Mouse (Mus musculus) left cerebral cortex, adult 6 months (tissue): ENCODE measurements around the gene Il17ra. TPM values are rescaled to one million over a fixed set of nuclear protein-coding genes. Genes with fewer than 3 reads are reported as not detected.

Experiments used
- long read RNA-seq, 2 experiments: library from polyadenylated mRNA; unstranded; transcript quantifications; one replicate each; pipeline ENCODE4 v2.0.0; 2019 to 2020
- polyA plus RNA-seq: library from polyadenylated mRNA; unstranded; fragments of <200 nt; fragmentation: Nextera tagmentation; gene quantifications from 2 replicates; pipeline ENCODE4 v1.2.3, GENCODE M21; 2021

Il17ra gene
- 8.0 and 11.2 TPM in 2 replicates for polyA plus RNA-seq
- long read RNA-seq, experiment 1, partial matches to known transcripts, result 2 of 17 reads
- long read RNA-seq, experiment 1, other reads (novel, unspliced or antisense), result 15 of 17 reads
- long read RNA-seq, experiment 2, partial matches to known transcripts, result 0 of 6 reads
- long read RNA-seq, experiment 2, other reads (novel, unspliced or antisense), result 6 of 6 reads

DNA sequence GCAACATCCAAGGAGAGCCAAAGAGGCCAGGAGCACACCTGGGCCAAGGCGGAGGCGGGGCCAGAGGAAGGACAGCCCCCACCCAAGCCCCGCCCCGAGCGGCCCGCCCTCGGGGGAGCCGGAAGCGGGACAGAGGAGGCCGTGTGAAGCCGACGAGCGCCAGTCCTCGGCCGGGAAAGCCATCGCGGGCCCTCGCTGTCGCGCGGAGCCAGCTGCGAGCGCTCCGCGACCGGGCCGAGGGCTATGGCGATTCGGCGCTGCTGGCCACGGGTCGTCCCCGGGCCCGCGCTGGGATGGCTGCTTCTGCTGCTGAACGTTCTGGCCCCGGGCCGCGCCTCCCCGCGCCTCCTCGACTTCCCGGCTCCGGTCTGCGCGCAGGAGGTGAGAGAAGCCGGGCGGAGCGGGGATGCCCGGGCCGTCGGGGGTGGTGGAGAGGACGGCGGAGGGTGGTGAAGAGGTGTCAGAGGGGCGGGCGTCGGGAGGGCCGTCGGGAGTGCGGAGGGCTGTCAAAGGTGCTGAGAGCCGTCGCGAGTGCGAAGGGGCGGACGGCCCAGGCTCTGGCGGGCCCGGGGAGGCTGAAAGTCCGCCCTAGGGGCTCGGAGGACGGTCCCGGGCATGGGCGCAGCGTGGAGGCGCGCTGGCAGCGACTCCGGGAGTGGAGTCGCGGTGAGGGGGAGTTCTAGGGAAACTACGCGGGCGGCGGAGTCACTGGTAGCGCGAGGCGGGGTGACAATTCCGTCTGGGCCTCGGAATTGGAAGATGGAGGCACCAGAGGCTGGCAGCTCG, at the start of gene Il17ra:
TSS of gene Il17ra (plus strand) at position 162 of the 786 bp plus-strand sequence.

DNA sequence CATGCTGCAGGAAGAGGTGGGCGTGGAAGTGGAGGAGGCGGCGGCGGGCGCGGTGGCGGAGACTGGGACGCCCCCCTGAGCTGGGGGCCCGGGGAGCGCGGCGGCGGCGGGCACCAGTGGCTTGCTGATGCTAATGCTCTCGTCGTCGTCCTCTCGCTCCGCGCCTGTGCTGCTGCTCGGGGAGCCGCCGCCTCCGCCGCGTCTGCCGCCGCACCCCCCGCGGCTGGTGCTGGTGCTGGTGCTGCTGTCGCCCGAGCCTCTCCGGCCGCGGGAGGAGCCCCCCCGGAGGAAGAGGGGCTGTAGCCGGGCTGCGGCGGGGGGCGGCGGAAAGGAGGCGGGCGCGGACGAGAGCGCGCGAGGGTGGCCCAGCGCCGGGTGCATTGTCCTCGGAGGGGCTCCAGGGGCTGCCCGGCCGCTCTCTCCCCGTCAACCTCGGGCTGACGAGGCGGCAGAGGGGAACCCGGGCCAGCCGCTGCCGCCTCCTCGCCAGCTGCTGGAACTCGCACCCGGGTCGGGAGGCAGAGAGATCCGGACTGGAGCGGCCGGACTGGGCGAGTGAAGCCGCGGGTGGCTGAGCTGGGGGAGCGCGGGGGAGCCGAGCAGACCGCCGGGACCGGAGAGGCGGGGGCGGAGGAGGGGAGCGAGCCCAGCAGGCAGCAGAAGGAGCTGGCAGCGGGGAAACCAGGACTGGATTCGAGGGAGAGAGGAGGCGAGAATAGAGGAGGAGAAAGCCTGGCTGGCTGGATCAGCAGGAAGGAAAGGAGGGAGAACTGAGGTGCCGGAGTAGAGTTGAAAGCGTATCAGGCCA, 30.5 kb downstream of the Il17ra start, which contains the start of gene Tmem121b:
TSS of gene Tmem121b (minus strand) at position 434 of the 808 bp plus-strand sequence.

DNA sequence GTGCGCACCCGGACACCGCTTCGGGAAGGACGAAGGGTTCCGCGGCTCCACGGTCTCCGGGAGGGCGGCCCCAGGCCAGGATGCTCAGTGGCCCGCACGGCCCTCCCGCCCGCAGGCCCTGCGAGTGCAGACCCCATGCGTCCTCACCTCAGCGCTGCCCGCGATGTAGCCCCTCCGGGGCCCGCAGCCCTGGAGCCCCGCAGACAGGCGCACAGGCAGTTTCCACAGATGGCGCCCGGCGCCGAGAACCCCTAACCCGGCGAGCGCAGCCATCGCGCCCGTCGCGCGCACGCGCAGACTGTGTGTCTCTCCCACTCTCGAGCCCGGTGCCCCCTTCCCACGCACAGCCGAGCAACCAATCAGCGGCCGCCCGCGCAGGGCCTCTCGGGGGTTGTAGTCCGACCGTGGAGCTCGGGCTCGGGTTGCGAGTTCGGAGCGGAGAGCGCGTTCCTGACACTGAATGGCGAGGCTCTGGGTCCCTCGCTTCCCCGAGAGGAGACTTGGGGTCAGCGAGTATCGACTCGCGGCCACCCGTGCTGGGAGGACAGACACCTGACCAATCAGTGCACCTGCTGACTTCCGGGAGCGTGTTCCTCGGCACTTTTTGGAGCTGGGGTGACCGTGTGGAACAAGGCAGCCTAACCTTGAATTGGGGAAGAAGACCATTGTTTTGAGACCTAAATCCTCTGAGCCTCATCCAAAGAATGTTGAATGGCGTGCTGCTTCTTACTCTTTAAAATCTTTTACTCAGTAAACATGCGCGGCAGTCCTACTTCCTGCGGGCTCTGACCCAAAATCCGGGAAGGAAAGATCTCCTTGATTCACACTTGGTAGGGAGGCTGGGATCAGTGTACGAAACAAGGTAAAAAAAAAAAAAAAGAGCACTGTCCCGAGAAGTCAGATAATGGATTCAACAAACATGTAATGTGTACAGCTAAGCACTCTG, 68.2 kb downstream of the Il17ra start, which contains the start of gene Hdhd5:
TSS of gene Hdhd5 (minus strand) at position 300 of the 946 bp plus-strand sequence.

Other genes starting within 250 kb of the Il17ra start
- 0.14 TPM in 1 of 2 replicates, not detected in the other for gene D330020A13Rik, start 168.9 kb upstream of the Il17ra start, polyA plus RNA-seq
- 0.11 and 0.26 TPM in 2 replicates for gene B4galnt3, start 168.7 kb upstream of the Il17ra start, polyA plus RNA-seq
- 11.0 and 12.1 TPM in 2 replicates for gene Kdm5a, start 99.1 kb upstream of the Il17ra start, polyA plus RNA-seq
- 3.7 and 4.2 TPM in 2 replicates for gene Ccdc77, start 98.9 kb upstream of the Il17ra start, polyA plus RNA-seq
- gene Tmem121b, start 30.6 kb downstream of the Il17ra start, polyA plus RNA-seq, result 3.8 and 7.1 TPM in 2 replicates
- 8.2 and 11.2 TPM in 2 replicates for gene Hdhd5, start 68.1 kb downstream of the Il17ra start, polyA plus RNA-seq
- gene Cecr2, start 203.1 kb downstream of the Il17ra start, polyA plus RNA-seq, result 0.44 and 1.4 TPM in 2 replicates